Mouse (Mus musculus) midbrain, embryonic 12.5 days (tissue): ENCODE results near the gene Micu1. TPM values are rescaled to one million over a fixed set of nuclear protein-coding genes. Genes with fewer than 3 reads are reported as not detected.

ENCODE experiments used
- ATAC-seq: fragments of 200-750 bp; cut with Nextera tagmentation; 2 replicates; pipeline ENCODE4 v1.8.0; 2017; ENCODE audit warnings: low read depth, moderate TSS enrichment, moderate library complexity; ENCODE audit not compliant: low FRiP score
- H3K27ac ChIP-seq: fragments of 300-500 bp; sonication (generic); replicated peaks from 2 replicates; pipeline ENCODE4 v1.5.1; 2016; ENCODE audit warnings: mild to moderate bottlenecking
- H3K27me3 ChIP-seq: fragments of 300-500 bp; sonication (generic); 2 replicates; pipeline ENCODE4 v1.6.1; 2016; ENCODE audit warnings: mild to moderate bottlenecking
- H3K36me3 ChIP-seq: fragments of 300-500 bp; sonication (generic); 2 replicates; pipeline ENCODE4 v1.6.1; 2016
- H3K4me1 ChIP-seq: fragments of 300-500 bp; sonication (generic); 2 replicates; pipeline ENCODE4 v1.6.1; 2016
- H3K4me2 ChIP-seq: fragments of 300-500 bp; sonication (generic); replicated peaks from 2 replicates; pipeline ENCODE4 v1.6.1; 2016; ENCODE audit warnings: mild to moderate bottlenecking, moderate library complexity
- H3K4me3 ChIP-seq: fragments of 300-500 bp; sonication (generic); 2 replicates; pipeline ENCODE4 v1.5.1; 2016; ENCODE audit warnings: mild to moderate bottlenecking
- H3K9ac ChIP-seq: fragments of 300-500 bp; sonication (generic); replicated peaks from 2 replicates; pipeline ENCODE4 v1.6.1; 2016; ENCODE audit warnings: mild to moderate bottlenecking, moderate library complexity
- H3K9me3 ChIP-seq: fragments of 300-500 bp; sonication (generic); 2 replicates; pipeline ENCODE4 v1.6.1; 2016; ENCODE audit warnings: mild to moderate bottlenecking
- WGBS: fragments of 180-500 bp; shearing (Covaris S2); methylation state at CpG from one replicate; pipeline ENCODE4 v1.1.7; 2016; 5-methylcytosine and 5-hydroxymethylcytosine counted together
- polyA plus RNA-seq: library from polyadenylated mRNA; unstranded; fragments of >200 nt; fragmentation: Nextera tagmentation; extraction: Ambion mirVana; gene quantifications from 2 replicates; pipeline ENCODE4 v1.2.1, GENCODE M21; 2016

Gene Micu1
- polyA plus RNA-seq, 1 experiment from 2014 or later = 75.3 TPM

DNA sequence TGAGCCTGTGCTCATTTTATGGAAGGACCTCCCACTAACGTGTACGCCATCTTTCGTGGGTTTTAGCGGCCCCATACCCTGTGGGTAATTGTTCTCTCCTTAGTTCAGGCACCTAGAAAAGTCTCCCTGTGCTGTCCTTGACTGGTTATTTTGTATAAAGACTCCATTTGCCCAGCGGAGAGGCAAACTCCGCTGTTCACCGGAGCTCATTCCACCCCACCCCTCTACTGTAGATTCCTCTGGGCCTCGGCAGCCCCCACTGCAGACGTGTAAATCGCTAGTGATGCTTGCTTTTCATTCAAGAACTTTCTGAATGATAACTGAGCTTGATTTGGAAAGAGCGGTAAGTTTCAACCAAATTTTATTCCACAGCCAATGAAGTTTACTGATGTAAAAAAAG is 53.4 kb downstream of the Micu1 start:
- ATAC-seq = no peak
- WGBS = 80% methylated on average over 11 of the region's 11 CpGs
- H3K9me3 ChIP-seq = no peaks in the 10 kb centered on the region
- no peak overlapping the region for H3K9ac ChIP-seq
- no peak overlapping the region for H3K4me2 ChIP-seq
- H3K27ac ChIP-seq = no peak overlapping the region
- H3K4me1 ChIP-seq = peaks cover 13% of the 10 kb centered on the region; the same call in 1 of the 2 replicates
- no peak overlapping the region for H3K4me3 ChIP-seq
- peaks cover 6% of the 10 kb centered on the region; the same call in 1 of the 2 replicates for H3K36me3 ChIP-seq
- no peaks in the 10 kb centered on the region for H3K27me3 ChIP-seq

DNA sequence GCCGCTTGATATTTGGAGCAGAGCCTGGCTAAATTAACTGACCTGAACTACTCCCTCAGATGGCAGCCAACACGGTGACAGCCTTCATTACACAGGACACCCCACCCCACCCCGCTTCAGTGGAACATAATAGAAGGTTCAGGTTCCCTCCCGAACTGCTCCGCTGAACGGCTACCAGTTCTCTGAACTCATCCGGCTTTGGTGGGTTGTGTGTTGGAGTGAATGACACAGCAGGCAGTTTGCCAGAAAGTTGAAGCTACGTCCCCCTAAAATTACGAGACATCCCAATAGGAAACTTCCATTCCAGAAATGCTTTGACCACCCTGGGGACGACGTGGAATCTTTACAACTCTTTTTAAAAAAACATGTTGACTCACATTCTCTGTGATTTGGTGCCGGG is 53.8 kb downstream of the Micu1 start:
- H3K4me1 ChIP-seq = peaks cover 13% of the 10 kb centered on the region; the same call in 1 of the 2 replicates
- H3K9me3 ChIP-seq = no peaks in the 10 kb centered on the region
- no peaks in the 10 kb centered on the region for H3K27me3 ChIP-seq
- WGBS = 54% methylated on average over 12 of the region's 12 CpGs
- no peak overlapping the region for H3K4me3 ChIP-seq
- H3K4me2 ChIP-seq = no peak overlapping the region
- no peak overlapping the region for H3K27ac ChIP-seq
- H3K36me3 ChIP-seq = peaks cover 6% of the 10 kb centered on the region; the same call in 1 of the 2 replicates
- ATAC-seq = no peak
- no peak overlapping the region for H3K9ac ChIP-seq

DNA sequence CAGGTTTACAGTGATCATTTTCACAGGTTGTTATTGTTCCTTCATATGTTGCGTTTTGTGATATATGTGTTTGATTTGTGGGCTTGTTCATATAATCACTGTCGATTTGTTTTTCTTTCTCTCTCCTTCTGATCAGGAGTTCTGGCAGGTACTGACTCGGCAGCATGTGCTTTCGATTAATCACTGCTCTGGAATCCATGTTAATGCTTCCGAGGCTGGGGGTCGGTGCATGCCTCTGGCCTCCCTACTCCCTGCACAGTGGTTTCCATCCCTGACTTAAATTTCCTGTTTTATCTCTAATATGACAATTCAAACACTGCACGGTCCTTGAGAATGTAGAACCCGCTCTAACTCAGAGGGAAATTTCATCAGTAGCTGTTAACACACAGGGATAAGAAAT is 54.3 kb downstream of the Micu1 start:
- H3K27ac ChIP-seq = no peak overlapping the region
- 72% methylated on average over 8 of the region's 8 CpGs for WGBS
- no peak for ATAC-seq

DNA sequence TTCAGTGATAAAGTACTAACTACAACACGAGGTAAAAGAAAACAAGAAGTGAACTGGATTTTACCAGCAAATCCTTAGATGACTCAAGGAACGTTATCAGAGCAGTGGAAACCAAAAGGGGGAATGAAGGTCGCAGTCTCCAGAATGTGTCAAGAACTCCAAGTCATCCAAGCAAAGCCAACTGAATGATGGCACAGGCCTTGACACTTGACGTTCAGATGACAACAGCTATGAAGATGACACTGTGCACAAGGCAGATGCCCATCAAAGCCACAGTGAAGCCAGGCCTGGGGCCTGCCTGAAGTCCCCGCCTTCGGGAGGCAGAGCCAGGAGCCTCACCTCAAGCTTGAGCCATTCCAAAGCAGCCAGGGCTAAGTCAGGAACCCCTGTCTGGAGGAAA is 62.5 kb downstream of the Micu1 start:
- Histone ChIP-seq H3K4me3 (no peak overlapping the region), H3K9ac (no peak overlapping the region), H3K4me2 (no peak overlapping the region), H3K27ac (no peak overlapping the region), H3K36me3 (no peaks in the 10 kb centered on the region), H3K4me1 (no peaks in the 10 kb centered on the region), H3K9me3 (no peaks in the 10 kb centered on the region), H3K27me3 (no peaks in the 10 kb centered on the region)
- WGBS = 96% methylated on average over 6 of the region's 6 CpGs
- no peak for ATAC-seq

More for the DNA sequence above, 54.3 kb downstream of the Micu1 start:
- Histone ChIP-seq H3K4me3 (no peak overlapping the region), H3K27me3 (no peaks in the 10 kb centered on the region), H3K9me3 (no peaks in the 10 kb centered on the region), H3K36me3 (peaks cover 6% of the 10 kb centered on the region; the same call in 1 of the 2 replicates), H3K9ac (no peak overlapping the region), H3K4me2 (no peak overlapping the region), H3K4me1 (peaks cover 13% of the 10 kb centered on the region; the same call in 1 of the 2 replicates)

DNA sequence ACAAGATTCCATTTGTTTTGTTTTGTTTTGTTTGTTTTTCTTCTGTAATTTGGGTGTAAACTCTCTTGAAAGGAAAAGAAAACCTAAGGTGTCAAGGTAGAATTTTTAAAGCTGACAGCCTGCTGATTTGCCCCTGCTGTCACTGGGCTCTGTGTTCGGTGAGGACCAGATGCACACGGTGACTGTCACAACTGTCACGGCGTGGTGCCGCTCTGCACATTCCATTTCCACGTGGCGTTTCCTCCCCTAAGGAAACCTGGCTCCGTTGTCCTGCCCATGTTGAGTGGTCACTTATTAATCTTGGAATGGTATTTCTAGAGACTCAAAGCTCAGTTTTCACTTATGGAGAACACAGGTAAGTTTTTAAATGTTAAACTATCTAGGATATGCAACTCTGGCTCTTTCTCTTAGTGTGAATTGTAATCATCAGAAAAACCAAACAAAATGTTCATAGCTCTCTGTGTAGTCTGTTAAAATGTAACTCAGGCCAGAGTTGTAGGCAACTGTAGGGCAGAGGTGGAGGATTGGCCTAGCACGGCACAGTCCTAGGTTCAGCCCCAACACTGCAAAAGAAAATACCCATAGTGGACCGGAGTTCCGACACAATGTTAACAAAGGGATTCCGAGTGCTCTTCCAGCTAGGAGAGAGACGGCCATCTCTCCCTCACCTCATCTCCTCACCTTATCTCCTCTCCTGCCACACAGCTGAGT is 66.2 kb downstream of the Micu1 start:
- H3K4me3 ChIP-seq = no peak overlapping the region
- no peak for ATAC-seq
- peaks cover 11% of the 10 kb centered on the region for H3K4me1 ChIP-seq
- H3K4me2 ChIP-seq = no peak overlapping the region
- no peak overlapping the region for H3K9ac ChIP-seq
- WGBS = 82% methylated on average over 13 of the region's 13 CpGs
- no peaks in the 10 kb centered on the region for H3K36me3 ChIP-seq
- H3K27ac ChIP-seq = no peak overlapping the region
- no peaks in the 10 kb centered on the region for H3K27me3 ChIP-seq
- H3K9me3 ChIP-seq = no peaks in the 10 kb centered on the region

DNA sequence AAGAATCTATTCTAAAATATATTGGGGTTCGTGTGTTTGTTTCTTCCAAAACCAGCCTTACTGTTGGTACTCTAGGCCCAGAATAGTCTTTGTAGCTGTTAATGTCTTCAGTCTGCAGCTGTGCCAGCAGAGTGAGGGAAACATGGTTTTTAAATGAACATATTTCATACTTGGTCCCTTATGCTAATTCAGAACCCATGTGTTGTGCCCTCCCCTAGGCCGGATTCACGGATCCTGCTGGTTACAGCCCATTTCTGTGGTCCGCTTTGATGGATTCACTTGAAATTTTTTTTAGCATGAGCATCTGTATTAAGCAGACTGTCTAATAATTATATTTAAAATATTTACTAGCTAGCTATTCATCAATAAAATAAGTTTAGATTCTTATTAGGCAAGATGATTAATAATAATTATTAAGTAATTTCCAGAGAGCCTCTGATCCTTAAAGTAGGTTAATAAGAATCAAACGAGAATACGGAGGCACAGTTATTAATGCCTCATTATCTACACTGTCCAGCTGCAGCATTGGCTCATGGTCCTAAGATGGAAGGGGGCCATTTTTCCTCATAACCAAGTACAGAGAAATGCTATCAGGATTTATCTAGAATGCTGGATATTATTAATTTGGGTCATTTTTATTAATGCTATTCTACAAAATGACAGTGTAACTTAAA is 69.2 kb downstream of the Micu1 start:
- Histone ChIP-seq H3K27me3 (no peaks in the 10 kb centered on the region), H3K4me3 (no peak overlapping the region), H3K4me2 (no peak overlapping the region), H3K36me3 (no peaks in the 10 kb centered on the region), H3K27ac (peak overlapping the region; percentile 54), H3K4me1 (peaks cover 20% of the 10 kb centered on the region), H3K9me3 (no peaks in the 10 kb centered on the region), H3K9ac (no peak overlapping the region)
- 76% methylated on average over 6 of the region's 6 CpGs for WGBS
- peak; percentile 66; the same call in 1 of the 2 replicates for ATAC-seq

DNA sequence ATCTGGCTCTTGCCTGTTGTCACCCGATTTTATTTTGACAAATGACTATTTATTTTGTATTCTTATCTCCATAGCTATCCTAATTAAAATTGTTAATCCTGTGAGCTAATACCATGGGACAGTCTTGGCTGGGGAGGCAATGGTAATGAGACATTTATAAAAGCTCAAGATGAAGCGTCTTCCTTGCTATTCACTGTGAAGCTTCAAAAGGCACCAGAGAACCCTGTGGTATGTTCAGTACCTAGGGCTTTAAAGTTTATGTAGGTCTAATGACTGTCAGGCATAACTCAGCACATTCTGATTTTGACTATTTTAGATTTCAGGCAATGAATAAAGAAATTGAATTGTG is 69.7 kb downstream of the Micu1 start:
- Histone ChIP-seq H3K4me1 (peaks cover 20% of the 10 kb centered on the region), H3K36me3 (no peaks in the 10 kb centered on the region), H3K4me2 (no peak overlapping the region), H3K27me3 (no peaks in the 10 kb centered on the region), H3K9ac (no peak overlapping the region), H3K9me3 (no peaks in the 10 kb centered on the region), H3K27ac (no peak overlapping the region), H3K4me3 (no peak overlapping the region)
- 55% methylated on average over 2 of the region's 2 CpGs for WGBS
- peak; percentile 61; the same call in 1 of the 2 replicates for ATAC-seq

DNA sequence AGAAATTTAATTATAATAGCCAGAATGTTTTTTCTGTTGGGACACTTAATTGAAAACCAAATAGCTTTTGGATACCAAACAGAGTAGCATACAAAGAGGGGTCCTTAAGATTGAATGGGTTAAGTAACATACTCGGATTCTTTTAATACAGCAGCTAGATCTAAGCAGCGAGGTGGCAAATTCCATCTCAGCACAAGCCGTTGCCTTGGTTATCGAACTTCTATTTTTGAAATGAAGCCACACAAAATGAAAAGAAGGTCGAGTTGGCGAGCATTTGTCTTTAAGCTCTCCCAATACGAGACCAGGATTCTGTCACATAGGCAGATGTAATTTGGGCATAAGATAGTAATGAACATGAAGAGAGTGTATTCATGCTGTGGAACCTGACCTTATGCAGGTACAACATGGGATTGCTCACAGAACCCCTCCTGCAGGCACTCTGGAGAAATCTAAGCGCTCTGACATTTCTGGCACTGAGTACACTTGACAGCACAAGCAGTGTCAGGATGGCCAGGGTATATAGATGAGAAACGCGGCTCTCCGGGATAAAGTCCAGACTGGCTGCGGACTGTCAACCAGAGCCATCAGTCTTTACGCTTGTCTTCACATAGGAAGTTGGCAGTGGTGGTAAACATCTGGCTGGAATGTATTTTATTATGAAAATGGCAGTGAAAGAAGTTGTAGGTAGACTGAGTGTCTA is 71.3 kb downstream of the Micu1 start:
- no peaks in the 10 kb centered on the region for H3K36me3 ChIP-seq
- no peak overlapping the region for H3K27ac ChIP-seq
- H3K4me3 ChIP-seq = no peak overlapping the region
- no peaks in the 10 kb centered on the region for H3K27me3 ChIP-seq
- H3K4me1 ChIP-seq = peaks cover 20% of the 10 kb centered on the region
- WGBS = 43% methylated on average over 13 of the region's 13 CpGs
- no peaks in the 10 kb centered on the region for H3K9me3 ChIP-seq
- ATAC-seq = no peak
- H3K4me2 ChIP-seq = 0 out of 2 replicates have a peak overlapping the region, but pooled peaks have one; percentile 22
- H3K9ac ChIP-seq = no peak overlapping the region

DNA sequence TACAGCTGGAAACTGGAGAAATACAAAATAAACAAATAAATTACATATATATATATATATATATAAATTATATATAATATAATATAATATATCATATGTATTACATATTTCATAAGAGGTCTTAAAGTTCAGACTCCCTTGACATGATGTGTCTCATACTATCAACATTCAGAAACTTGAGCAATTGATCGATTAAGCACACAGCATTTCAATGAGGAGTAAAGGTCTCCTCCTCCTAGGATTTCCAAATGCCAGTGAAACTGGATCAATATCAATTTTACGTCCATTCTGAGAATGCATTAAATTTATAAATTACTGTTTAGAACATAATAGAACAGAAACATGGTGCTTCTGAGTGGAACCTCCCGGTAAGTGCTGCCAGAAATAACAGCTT is 71.9 kb downstream of the Micu1 start:
- Histone ChIP-seq H3K27me3 (no peaks in the 10 kb centered on the region), H3K4me2 (no peak overlapping the region), H3K36me3 (no peaks in the 10 kb centered on the region), H3K4me1 (peaks cover 20% of the 10 kb centered on the region), H3K4me3 (no peak overlapping the region), H3K9ac (no peak overlapping the region), H3K27ac (peak overlapping the region; percentile 69), H3K9me3 (no peaks in the 10 kb centered on the region)
- ATAC-seq = no peak
- WGBS = 76% methylated on average over 3 of the region's 3 CpGs

DNA sequence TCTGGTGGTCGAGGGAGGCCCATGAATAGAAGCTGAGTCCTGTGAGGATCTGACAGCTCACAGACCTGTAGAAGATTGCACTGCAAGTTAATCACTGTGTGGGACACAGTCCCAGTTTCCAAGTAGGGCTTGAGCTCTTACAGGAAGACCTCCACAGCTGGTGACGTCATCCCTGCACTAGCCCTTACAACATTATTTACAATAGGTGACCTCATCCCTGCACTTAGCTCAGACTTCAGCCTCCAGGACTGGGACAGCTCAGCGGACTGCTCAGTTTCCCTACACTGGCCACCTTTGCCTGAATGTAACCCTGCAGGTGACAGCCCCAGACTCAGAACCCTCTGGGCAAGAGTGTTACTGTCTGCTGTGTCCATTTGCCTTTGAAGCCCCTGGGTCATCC is 75.0 kb downstream of the Micu1 start:
- WGBS = 74% methylated on average over 3 of the region's 3 CpGs
- H3K27me3 ChIP-seq = no peaks in the 10 kb centered on the region
- H3K4me3 ChIP-seq = no peak overlapping the region
- H3K4me2 ChIP-seq = no peak overlapping the region
- no peaks in the 10 kb centered on the region for H3K36me3 ChIP-seq
- H3K9me3 ChIP-seq = no peaks in the 10 kb centered on the region
- H3K4me1 ChIP-seq = peaks cover 28% of the 10 kb centered on the region
- ATAC-seq = no peak
- H3K9ac ChIP-seq = no peak overlapping the region
- H3K27ac ChIP-seq = 0 out of 2 replicates have a peak overlapping the region, but pooled peaks have one; percentile 42

DNA sequence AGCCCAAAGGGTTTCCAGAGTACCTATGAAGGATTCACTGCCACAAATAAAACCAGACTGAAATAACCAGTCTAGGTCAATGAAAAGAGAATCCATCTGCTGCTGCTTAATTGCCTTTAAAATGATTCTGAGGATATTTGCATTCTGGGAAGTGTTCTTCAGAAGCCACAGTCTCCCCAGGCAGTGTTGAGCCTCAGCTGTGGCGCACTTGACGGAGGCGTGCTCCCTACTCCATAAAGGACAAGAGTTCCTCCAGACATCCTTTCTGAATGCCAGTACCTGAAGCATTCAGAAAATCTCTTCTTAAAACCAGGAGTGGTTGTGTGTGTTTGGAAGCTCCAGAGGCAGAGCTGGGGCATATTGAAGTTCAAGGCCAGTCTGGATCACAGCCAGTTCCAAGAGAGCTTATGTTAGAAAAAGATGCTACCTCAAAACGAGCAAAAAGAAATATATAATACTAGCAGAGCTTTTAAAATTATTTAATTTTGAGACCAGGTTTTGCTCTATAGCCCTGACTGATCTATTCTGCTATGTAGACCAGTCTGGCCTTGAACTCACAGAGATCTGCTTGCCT is 75.9 kb downstream of the Micu1 start:
- 82% methylated on average over 4 of the region's 4 CpGs for WGBS
- Histone ChIP-seq H3K9me3 (no peaks in the 10 kb centered on the region), H3K4me1 (peaks cover 22% of the 10 kb centered on the region), H3K9ac (no peak overlapping the region), H3K4me3 (no peak overlapping the region), H3K36me3 (no peaks in the 10 kb centered on the region), H3K4me2 (no peak overlapping the region), H3K27me3 (no peaks in the 10 kb centered on the region), H3K27ac (peak overlapping the region; percentile 42; the same call in 1 of the 2 replicates)
- ATAC-seq = no peak

DNA sequence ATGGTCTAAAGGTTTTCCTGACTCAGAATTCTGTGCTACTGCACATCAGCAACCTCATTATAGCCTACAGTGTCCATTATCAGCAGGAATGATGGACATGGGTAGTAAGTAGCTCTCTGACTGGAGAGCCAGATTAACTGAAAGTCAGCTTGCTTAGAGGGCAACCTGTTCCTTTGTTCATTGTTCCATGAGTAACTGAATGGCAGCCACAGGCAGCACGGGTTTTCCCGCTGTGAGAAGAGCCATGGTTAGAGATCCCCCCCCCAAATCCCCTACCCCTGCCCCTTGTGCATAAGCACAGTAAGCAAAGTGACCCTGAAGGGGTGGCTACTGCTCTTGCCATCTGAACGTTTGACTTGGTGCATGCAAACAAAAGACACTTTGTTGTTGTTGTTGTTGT is 78.4 kb downstream of the Micu1 start:
- Histone ChIP-seq H3K4me3 (no peak overlapping the region), H3K4me2 (no peak overlapping the region), H3K4me1 (peaks cover 15% of the 10 kb centered on the region), H3K27ac (no peak overlapping the region; the same call in 1 of the 2 replicates), H3K9me3 (no peaks in the 10 kb centered on the region), H3K27me3 (no peaks in the 10 kb centered on the region), H3K36me3 (no peaks in the 10 kb centered on the region), H3K9ac (no peak overlapping the region)
- ATAC-seq = no peak
- 8% methylated on average over 3 of the region's 3 CpGs for WGBS
